Mouse (Mus musculus) liver, embryonic 14.5 days (tissue): ENCODE measurements around the gene Tap1. TPM values are rescaled to one million over a fixed set of nuclear protein-coding genes. Genes with fewer than 3 reads are reported as not detected.

ENCODE experiments used
- ATAC-seq: fragments of 200-750 bp; cut with Nextera tagmentation; 2 replicates; pipeline ENCODE4 v1.8.0; 2017; ENCODE audit warnings: moderate number of reproducible peaks, mild to moderate bottlenecking, moderate library complexity; ENCODE audit not compliant: insufficient read depth
- DNase-seq, 3 experiments: peaks; one replicate each; pipeline ENCODE4 v3.0.0-alpha.2; 2012 to 2013; ENCODE audit warnings: low read depth in 3 of 3, low spot score in 3 of 3
- H3K27ac ChIP-seq: fragments of 300-500 bp; sonication (generic); 2 replicates; pipeline ENCODE4 v1.5.1; 2014; ENCODE audit warnings: moderate library complexity, mild to moderate bottlenecking, control low read depth, inconsistent platforms
- H3K27me3 ChIP-seq: fragments of 300-500 bp; sonication (generic); 2 replicates; pipeline ENCODE4 v1.6.1; 2014; ENCODE audit warnings: mild to moderate bottlenecking, low read length, moderate library complexity; ENCODE audit not compliant: control insufficient read depth, insufficient read depth
- H3K36me3 ChIP-seq: fragments of 300-500 bp; sonication (generic); replicated peaks from 2 replicates; pipeline ENCODE4 v1.6.1; 2014; ENCODE audit warnings: low read depth; ENCODE audit not compliant: control insufficient read depth, insufficient read depth
- H3K4me1 ChIP-seq, 2 experiments: fragments of 200-500 bp in 1 of 2; fragments of 300-500 bp in 1 of 2; sonication (generic) in 1 of 2; replicated peaks; 2 replicates each; pipeline ENCODE4 v1.6.1; 2012 to 2014; ENCODE audit warnings: antibody characterized with exemption in 1 of 2, inconsistent platforms in 1 of 2, low read length in 1 of 2; ENCODE audit not compliant: control insufficient read depth in 2 of 2, insufficient read depth in 2 of 2
- H3K4me2 ChIP-seq: fragments of 300-500 bp; sonication (generic); 2 replicates; pipeline ENCODE4 v1.6.1; 2014; ENCODE audit warnings: low read depth, mild to moderate bottlenecking, control low read depth, moderate library complexity
- H3K4me3 ChIP-seq, 2 experiments: fragments of 200-500 bp in 1 of 2; fragments of 300-500 bp in 1 of 2; sonication (generic) in 1 of 2; 2 replicates each; pipeline ENCODE4 v1.5.1; 2012 to 2014; ENCODE audit warnings: low read depth in 2 of 2, low read length in 2 of 2, mild to moderate bottlenecking in 2 of 2, control low read depth in 1 of 2, inconsistent platforms in 1 of 2, moderate library complexity in 1 of 2; ENCODE audit not compliant: insufficient read depth in 1 of 2
- H3K9ac ChIP-seq: fragments of 300-500 bp; sonication (generic); replicated peaks from 2 replicates; pipeline ENCODE4 v1.6.1; 2014; ENCODE audit warnings: mild to moderate bottlenecking, control low read depth, moderate library complexity
- H3K9me3 ChIP-seq: fragments of 300-500 bp; sonication (generic); 2 replicates; pipeline ENCODE4 v1.6.1; 2016; ENCODE audit warnings: low read length, mixed read lengths; ENCODE audit not compliant: control insufficient read depth
- CTCF ChIP-seq: IDR thresholded peaks from 2 replicates; pipeline ENCODE4 v1.5.1; 2016; ENCODE audit warnings: antibody characterized with exemption, low read depth, control low read depth
- EP300 ChIP-seq: IDR thresholded peaks from 2 replicates; pipeline ENCODE4 v1.6.1; 2016; ENCODE audit warnings: antibody characterized with exemption, low read depth
- WGBS: fragments of 180-500 bp; shearing (Covaris S2); extraction: QIAGEN DNeasy Blood & Tissue Kit; methylation state at CpG from one replicate; pipeline ENCODE4 v1.1.7; 2014; ENCODE audit not compliant: insufficient replicate concordance; 5-methylcytosine and 5-hydroxymethylcytosine counted together
- polyA plus RNA-seq, 2 experiments: library from polyadenylated mRNA; depleted of rRNA in 1 of 2; stranded (reverse) in 1 of 2; unstranded in 1 of 2; fragments of >200 nt; fragmentation: Nextera tagmentation in 1 of 2; extraction: Ambion mirVana in 1 of 2; gene quantifications; 2 replicates each; pipeline versions ENCODE4 v1.2.1 to v1.2.3; 2012 to 2014

The Tap1 gene
- polyA plus RNA-seq, 2 experiments: 1.9 to 2.5 TPM

DNA sequence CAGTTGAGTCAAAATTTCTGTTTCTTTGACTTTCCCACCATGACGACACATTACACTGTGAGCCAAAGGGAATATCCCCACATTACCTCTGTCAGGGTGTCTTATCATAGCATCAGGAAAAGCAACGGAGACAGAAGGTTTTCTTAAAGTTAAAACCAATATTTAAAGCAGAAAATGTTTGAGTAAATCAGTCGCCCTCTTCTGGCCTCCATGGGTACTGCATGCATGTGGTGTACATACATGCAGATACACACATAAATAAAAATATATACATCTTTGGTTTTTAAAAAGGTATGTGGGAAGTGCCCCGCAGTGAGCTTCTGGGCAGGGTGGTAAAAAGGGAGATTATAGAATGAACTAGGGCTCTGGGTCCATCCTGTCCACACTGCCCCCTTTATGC lies 10.2 kb upstream of the Tap1 start:
- Histone ChIP-seq H3K27ac (no peak overlapping the region), H3K4me3 (no peak overlapping the region), H3K36me3 (no peaks in the 10 kb centered on the region), H3K9me3 (no peaks in the 10 kb centered on the region; the same call in 1 of the 2 replicates), H3K27me3 (no peaks in the 10 kb centered on the region), H3K9ac (no peak overlapping the region), H3K4me1 (peaks cover 0 to 4% of the 10 kb centered on the region in 2 experiments; a peak in 1 of 4 replicates), H3K4me2 (no peak overlapping the region)
- TF ChIP-seq EP300 (no peak), CTCF (peak; percentile 53; the same call in 1 of the 2 replicates)
- ATAC-seq: no peak
- DNase-seq: no peak
- WGBS: 53% methylated on average over 4 of the region's 4 CpGs

DNA sequence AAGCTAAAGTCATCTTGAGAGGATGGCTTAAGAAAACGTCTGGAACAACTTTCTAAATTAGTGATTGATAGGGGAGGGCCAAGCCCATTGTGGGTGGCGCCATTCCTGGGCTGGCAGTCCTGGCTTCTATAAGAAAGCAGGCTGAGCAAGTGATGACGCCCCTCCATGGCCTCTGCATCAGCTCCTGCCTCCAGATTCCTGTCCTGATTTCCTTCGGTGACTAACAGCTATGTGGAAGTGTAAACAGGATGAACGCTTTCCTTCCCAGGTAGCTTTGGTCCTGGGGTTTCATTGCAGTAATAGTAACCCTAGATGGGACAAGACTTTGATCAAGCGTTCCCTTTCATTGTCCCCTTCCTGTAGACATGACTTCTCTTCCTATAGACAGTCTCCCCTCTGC lies 8.3 kb upstream of the Tap1 start:
- H3K27me3 ChIP-seq: no peaks in the 10 kb centered on the region
- TF ChIP-seq EP300: no peak
- TF ChIP-seq CTCF: no peak
- WGBS: 43% methylated on average over 6 of the region's 6 CpGs

DNA sequence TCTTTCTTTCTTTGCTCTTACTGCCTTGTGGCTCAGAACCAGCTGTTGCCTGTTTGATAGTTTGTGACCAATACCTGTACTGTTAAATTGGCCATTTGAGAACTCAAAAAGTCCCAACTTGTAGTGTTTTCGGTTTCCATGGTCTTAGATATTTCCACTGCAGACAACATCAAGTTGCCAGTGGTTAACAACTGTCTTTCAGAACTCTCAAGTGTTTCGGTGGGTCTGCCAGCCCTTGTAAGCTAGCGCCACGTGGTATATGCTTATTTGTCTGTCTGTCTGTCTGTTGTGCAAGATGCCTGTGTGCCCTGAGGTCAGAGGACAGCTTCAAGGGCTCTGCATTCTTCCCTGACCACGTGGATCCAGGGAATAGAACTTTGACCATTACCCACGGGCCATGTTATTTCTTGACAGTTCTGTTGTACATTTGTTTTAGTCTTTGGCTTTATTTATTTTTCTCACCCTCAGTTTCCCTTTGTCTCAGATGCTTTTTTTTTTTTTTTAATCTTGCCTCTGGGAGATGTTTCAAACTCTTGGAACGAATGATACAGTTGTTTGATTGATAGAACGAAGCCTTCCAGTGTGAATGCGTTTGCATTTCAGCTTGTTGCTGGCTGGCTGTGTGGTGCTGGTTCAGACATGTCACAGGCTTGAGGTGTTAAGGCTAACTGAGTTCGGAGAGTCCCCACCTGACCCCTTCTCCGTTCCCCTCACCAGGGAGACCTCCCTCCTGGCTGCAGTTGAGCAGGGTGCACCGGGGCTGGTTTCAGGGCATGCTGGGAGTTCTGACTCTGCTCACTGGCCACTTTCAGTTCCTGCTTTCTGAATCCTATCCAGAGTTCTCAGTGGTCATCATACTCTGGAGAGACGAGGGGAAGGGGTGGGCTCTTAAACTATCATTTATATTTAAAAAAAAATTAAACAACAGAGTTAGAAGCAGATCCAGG lies 7.2 kb upstream of the Tap1 start:
- TF ChIP-seq EP300: no peak
- TF ChIP-seq CTCF: no peak
- 43% methylated on average over 13 of the region's 13 CpGs for WGBS
- no peaks in the 10 kb centered on the region for H3K36me3 ChIP-seq
- no peak overlapping the region for H3K27ac ChIP-seq
- H3K27me3 ChIP-seq: no peaks in the 10 kb centered on the region
- no peaks in the 10 kb centered on the region; the same call in 1 of the 2 replicates for H3K9me3 ChIP-seq
- no peak overlapping the region for H3K9ac ChIP-seq
- H3K4me3 ChIP-seq: no peak overlapping the region
- H3K4me1 ChIP-seq: peaks cover 0 to 4% of the 10 kb centered on the region in 2 experiments; a peak in 1 of 4 replicates
- DNase-seq (no peak), ATAC-seq (no peak)
- no peak overlapping the region for H3K4me2 ChIP-seq

More for the DNA sequence above, 8.3 kb upstream of the Tap1 start:
- no peaks in the 10 kb centered on the region; the same call in 1 of the 2 replicates for H3K9me3 ChIP-seq
- H3K36me3 ChIP-seq: no peaks in the 10 kb centered on the region
- no peak for DNase-seq
- H3K4me3 ChIP-seq: no peak overlapping the region
- peaks cover 0 to 4% of the 10 kb centered on the region in 2 experiments; a peak in 1 of 4 replicates for H3K4me1 ChIP-seq
- no peak overlapping the region for H3K9ac ChIP-seq
- no peak for ATAC-seq
- H3K27ac ChIP-seq: no peak overlapping the region
- no peak overlapping the region for H3K4me2 ChIP-seq

DNA sequence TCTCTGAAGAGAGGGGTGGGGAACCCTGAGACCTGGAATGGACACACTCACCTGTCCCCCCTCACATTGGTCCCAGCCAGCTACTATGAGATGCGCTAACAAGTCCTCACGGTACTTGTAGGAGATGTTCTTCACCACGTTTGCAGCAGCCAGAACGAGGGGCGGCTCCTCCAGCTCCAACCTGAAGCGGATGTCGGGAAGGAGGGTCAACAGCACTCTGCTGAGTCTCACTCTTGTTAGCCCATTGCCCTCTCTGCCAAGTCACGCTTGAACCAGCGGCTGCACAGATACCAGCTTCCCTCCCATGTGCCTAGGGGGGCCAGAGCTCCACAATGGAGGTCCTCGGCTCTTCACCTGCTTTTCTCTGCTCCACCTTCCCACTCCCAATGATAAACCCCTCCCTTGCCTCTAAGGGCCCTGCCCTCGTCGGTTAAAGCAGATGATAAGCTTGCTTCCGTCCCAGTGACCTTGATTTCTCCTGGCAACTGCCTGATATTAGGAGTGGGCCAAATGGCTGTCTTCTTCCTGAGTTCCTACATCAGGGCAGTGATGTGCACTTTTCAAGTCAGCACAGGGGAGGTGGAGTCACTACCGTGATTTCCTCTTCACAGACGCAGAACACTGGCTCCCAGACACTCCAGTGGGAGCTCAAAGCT lies 3.7 kb upstream of the Tap1 start:
- no peak for TF ChIP-seq EP300
- no peak for TF ChIP-seq CTCF
- DNase-seq: no peak
- whole genome bisulfite sequencing: 56% methylated on average over 15 of the region's 15 CpGs

DNA sequence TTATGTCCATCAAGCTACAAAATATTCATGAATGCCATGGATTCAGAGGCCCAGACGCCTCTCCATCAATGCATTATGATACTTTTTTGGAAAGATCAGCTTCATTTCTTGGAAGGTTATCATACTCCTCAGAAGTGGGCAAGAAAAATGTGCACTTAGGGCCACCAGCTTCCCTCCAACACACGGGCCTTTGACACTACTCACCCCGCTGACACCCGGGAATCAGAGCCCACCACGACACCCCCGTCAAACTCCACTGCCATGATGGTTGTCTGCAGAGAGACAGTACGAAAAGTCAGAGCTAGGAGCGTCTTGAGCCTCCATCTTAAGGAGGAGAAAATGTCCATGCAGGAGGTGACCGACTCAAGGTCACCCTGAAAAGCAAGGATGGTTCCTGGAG lies 1.8 kb upstream of the Tap1 start:
- Histone ChIP-seq H3K4me1 (no peaks in the 10 kb centered on the region), H3K4me2 (no peak overlapping the region), H3K4me3 (no peak overlapping the region), H3K36me3 (no peaks in the 10 kb centered on the region), H3K9me3 (no peaks in the 10 kb centered on the region), H3K27ac (no peak overlapping the region), H3K27me3 (peaks cover 5% of the 10 kb centered on the region; the same call in 1 of the 2 replicates), H3K9ac (no peak overlapping the region)
- DNase-seq (no peak), ATAC-seq (no peak)
- TF ChIP-seq CTCF: no peak
- TF ChIP-seq EP300: no peak
- 77% methylated on average over 9 of the region's 9 CpGs for WGBS

More for the DNA sequence above, 3.7 kb upstream of the Tap1 start:
- ATAC-seq: no peak
- H3K4me3 ChIP-seq: no peak overlapping the region
- H3K36me3 ChIP-seq: no peaks in the 10 kb centered on the region
- peaks cover 0 to 4% of the 10 kb centered on the region in 2 experiments; a peak in 1 of 4 replicates for H3K4me1 ChIP-seq
- H3K9ac ChIP-seq: no peak overlapping the region
- H3K27me3 ChIP-seq: peaks cover 5% of the 10 kb centered on the region; the same call in 1 of the 2 replicates
- no peak overlapping the region for H3K4me2 ChIP-seq
- H3K27ac ChIP-seq: no peak overlapping the region
- H3K9me3 ChIP-seq: no peaks in the 10 kb centered on the region
